Mouse (Mus musculus) urinary bladder, postnatal 36 days (tissue): Measurements from ENCODE around the gene Ppp4r2.

Experiments used
- DNase-seq, 2 experiments: peaks; one replicate each; pipeline ENCODE4 v3.0.0; 2022; ENCODE audit warnings: low spot score in 2 of 2, mixed read lengths in 1 of 2

The Ppp4r2 gene

DNA sequence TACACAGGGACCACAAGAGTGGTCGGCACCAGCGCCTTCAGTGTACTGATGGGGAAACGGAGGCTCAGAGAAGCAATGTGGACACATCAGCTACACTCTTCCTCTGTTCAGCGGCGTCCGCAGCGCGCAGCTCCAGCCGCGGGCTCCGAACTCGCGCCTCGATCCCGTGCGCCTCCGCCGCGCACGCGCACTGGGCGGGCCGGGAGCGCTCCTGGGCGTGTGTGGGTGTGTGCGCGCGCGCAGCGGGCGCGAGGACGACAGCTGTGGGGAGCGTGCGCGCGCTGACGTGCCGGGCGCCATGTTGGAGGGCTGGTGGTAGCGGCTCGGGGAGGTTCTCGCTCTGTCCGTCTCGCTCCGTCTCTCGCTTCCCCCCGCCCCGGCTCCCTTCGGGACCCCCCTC, at the start of gene Ppp4r2:
Gene Ppp4r2 (plus strand): TSS at position 268 of the 400 bp plus-strand sequence.
- peak; percentile 83 to 89 for DNase-seq

DNA sequence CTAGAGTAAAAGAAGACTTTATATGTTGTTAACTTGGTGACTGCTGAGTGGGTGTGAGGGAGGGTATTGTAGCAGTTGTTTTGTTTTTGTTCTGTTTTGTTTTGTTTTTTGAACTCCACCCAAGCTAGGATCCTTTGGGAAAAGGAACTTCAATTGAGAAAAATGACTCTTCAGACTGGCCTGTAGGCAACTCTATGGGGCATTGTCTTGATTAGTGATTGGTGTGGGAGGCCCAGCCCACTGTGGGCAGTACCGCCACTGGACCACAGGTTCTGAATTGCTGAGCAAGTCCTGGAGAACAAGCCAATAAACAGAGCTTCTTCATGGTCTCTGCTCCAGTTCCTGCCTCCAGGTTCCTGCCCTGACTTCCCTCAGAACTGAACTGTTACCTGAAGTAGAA, 45.7 kb upstream of the Ppp4r2 start:
- no peak for DNase-seq

- no peak for DNase-seq
Observed at GRCm38 (mm10) chr6:100789161-100789560, 44.3 kb upstream of the Ppp4r2 start.

GRCm38 (mm10) chr6:100792055-100792659, 41.3 kb upstream of the Ppp4r2 start:
- no peak for DNase-seq

DNA sequence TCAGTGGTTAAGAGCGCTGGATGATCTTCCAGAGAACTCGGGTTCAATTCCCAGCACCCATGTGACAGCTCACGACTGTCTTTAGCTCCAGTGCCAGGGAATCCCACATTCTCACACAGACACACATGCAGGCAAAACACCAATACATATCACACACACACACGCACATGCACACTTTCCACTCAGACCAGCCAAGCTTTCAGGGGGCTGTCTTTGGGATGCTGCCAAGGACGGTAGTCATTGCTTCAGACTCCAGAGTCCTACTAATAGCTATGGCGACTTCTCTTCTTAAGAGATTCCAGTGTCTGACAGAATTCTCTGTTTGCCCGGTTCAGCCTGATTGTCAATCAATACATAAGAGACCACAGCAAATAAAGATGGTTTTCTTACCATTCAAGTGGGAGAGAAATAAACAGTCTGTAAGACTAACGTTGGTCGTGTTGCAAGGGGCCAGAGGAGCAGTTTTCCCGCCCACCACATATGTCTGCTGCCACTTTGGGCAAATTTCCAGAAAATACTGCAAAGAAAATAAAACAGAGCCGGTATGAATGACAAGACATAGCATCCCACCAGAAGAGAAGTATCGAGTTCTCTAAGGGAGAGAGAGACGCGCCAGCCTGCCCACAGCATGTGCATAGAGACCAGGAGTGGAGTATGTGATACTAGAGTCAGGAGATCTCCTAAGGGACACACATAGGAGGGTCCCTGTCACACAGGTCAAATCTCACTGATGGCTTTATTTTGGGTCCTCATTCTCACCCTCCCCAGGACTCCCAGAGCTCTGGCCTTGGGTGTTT, 40.3 kb upstream of the Ppp4r2 start:
- no peak for DNase-seq

DNA sequence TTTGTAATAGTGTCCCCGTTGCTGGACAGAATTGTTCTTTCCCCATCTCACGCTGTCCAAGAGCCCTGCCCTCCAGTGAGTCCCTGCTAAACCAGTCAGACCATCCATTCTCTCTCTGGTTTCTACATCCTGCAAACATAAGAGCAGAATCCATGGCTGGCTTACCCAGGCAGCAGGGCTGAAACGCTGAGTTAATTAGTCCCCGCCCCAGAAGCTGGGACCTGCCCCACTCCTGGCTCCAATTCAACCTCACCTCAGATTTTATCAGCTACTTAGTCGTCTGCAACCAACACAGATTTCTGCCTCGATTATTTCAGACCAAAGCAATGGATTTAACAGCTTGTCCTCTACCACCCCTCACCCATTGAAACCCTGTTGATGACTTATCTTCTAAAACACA, 37.6 kb upstream of the Ppp4r2 start:
- peak; percentile 48 to 66 for DNase-seq

DNA sequence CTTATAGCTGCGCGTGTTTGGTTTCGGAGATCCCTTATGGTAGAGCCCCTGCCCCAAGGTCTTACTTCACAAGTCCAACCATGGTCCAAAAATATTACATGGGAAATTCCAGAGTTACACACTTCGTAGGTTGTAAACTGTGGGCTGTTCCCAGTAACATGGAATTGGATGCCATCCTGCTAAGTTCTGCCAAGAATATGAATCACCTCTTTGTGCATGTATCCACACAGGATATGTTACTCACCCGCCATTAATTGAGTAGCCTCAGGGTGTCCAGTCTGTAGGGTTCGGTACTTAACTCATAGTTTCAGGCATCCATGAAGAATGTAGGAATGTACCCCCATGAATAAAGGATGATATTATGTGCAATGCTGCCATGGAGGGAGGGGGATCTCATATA, 34.1 kb upstream of the Ppp4r2 start:
- no peak for DNase-seq

- no peak for DNase-seq
Observed at GRCm38 (mm10) chr6:100799766-100800165, 33.7 kb upstream of the Ppp4r2 start.

DNA sequence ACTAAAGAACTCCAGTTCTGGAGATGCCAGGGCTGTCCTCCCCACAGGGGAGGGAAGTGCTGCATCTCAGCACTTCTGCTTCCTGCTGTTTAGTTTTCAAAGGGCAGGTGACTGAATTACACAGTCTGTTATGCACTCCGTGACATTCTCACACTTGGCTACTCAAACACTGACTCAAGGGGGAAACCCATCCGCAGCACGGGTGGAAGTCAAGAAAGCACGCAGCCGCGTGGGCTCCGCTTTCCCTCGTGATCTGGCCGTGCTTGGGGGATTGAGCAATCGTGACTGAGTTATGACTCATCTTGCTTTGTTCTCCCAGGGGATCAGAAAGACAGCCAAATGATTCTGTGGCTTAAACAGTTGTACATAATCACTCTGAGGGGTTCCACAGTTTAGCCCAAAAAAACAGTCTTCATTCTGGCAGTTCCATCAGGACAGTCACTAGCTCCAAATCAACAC, 32.9 kb upstream of the Ppp4r2 start:
- peak; percentile 77 to 82 for DNase-seq

- DNase-seq: peak in 1 of 2 experiments; percentile 42
Observed at GRCm38 (mm10) chr6:100802381-100803083, 30.9 kb upstream of the Ppp4r2 start.

DNA sequence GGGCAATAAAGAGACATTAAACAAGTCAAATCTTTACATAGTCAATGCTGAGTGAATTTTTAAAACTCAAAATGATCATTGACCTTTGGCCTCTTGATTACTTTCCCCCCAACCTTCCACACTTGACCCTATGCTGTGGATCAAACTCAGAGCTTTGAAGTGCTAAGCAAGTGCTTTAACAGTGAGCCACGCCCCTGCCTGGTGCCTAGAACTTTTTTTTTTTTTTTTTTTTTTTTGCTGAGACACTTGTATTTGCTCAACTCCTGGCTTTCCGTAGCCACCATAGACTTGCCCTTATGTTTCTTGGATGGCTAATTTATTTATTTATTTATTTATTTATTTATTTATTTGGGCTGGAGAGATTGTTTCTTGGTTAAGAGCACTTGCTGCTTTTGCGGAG, 30.2 kb upstream of the Ppp4r2 start:
- DNase-seq: no peak

DNA sequence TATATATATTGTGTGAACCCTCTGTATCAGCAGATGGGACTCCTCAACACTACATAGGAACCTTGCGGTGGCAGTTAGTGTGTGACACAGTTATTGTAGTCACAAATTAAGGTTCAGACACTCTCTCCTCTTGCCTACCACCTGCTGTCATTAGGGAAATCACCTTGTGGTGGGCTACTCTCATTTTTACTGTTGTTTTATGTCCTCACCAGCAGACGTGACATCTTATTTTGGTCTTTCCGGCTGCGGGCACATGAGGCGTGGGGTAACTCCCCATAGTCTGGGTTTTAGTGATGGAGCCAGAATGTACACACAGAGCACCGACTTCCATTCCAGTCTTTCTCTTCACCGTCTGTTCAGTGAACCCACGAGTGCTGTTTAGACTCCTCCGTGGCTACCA, 26.2 kb upstream of the Ppp4r2 start:
- no peak for DNase-seq

DNA sequence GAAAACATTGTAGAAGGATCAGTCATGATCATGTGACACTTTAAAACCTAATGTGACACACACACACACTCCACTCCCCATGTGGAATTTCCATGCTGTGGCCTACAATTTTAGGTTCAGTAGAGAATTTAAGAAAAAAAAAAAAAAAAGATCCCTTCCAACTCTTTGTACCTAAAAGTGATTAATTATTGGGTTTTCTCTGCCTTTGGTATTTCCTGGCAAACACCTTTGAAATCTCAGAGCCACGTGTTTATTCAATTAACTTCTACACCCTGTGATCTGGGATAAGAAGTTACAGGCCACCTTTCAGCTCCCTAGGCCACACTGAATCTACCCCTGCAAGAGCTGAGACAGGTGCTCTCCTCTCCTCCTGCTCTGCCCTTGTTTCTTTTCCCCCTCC, 25.7 kb upstream of the Ppp4r2 start:
- DNase-seq: no peak

DNA sequence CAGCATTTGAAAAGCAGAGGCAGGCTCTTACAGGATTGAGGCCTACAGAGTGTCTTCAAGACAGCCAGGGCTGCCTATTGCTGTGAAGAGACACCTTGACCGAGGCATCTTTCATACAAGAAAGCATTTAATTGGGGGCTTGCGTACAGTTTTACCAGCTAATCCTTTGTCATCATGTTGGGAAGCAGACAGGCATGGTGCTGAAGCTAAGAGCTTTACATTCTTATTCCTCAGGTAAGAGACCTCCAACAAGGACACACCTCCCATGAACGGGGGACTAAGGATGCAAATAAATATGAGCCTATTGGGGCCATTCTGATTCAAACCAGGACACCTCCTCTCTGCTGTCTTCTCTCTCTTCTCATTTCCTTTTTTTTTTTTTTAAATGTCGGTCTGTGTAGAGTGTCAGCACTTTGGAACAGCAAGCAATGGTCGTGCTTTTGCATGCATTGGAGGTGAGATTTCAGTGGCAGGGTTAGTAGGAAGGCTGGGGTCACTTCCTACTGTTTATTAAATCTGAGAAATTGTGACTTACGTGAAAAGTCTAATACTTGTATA, 25.1 kb upstream of the Ppp4r2 start:
- no peak for DNase-seq

- DNase-seq: no peak
Observed at GRCm38 (mm10) chr6:100810117-100810516, 23.3 kb upstream of the Ppp4r2 start.

DNA sequence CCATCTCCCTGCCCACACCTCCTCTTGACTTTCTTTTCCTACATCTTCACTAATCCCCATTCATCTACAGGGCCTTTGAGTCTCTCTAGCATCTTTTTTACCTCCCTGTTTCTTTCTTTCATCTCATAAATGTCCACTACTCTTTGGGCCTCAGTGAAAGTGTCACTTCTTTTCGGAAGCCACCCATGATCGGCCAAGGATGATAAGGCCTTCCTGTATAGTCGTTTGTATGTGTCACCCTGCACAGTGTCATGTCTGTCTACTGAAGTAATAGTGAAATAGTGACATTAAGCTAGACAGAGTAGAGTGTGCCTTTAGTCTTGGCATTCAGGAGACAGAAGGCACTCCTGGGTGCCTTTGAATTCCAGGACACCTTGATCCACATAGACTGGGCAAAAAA, 21.7 kb upstream of the Ppp4r2 start:
- no peak for DNase-seq

DNA sequence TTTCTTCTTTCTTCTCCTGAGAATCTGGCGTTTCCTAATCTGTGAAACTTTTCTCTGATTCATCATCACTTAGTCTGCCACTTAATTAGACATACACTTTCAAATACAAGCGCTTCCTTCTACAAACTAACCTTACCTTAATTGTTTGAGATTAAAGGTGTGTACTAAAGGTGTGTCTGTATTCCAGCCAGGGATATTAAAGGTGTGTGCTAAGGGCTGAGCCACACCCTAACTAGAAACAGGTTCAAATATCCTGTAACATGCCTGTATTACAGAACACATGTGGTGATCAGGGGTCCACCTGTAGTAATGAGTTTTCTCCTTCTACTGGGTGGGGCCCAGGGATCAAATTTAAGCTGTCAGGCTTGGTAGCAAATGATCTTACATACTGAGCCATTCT, 12.1 kb upstream of the Ppp4r2 start:
- no peak for DNase-seq

DNA sequence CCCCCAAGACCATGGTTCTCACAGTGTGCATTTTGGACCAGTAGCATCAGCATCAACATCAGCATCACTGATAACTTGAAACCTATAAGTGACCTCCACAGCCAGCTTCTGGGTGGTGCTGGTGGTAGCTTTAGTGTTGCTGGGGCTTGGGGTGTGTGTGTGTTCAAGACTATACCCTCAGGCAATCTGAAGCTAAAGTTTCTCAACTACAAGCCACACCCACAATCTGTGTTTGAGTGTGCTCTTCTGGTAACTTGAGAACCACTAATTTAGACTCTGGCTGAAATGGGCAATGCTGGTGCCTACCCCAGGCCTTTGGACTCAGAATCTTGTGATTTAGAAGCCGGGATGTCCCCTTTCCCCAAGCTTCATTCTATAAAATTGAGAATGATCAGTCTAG, 10.1 kb upstream of the Ppp4r2 start:
- no peak for DNase-seq

DNA sequence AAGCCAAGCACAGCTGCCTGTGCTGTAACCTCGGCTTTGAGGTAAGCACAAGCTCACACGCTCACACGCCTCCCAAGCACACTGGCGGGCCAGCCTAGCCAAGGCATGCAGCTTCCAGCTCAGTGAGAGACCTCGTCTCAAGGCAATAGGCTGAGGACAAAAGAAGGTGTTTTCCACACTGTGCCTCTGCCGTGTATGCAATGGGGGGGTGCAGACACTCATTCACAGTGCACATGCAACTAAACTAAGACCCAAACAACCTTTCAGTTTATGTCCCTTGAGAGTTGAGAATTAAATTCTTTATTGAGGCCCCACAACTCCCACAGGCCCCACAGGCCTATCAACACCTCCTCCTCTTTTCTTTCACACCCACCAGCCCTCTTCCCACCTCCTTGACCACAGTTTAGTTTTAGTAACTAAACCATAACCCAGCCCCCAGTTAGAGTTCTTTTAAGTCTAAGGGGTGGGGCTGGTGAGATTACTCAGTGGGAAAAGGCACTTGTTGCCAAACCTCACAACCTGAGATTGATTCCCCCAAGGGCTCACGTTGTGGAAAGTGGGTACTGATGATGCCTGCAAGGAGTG, 8.9 kb upstream of the Ppp4r2 start:
- DNase-seq: no peak

DNA sequence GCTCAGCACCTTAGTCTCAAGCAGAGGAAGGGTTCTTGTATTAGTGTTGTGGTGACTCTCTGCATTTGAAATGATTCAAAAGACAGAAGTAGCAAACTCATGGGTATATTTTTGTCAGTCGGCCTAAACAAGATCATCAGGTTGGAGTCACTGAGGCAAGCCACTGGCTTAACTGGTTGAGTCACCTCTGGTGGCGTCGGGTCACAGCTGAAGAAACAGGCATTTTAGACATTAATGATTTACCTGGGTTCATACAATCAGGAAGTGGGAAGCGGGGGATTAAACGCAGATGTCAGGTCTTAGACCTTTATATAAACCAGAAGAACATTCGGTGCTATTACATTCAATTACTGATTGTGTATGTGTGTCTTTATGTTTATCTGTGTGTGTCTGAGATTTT, 7.4 kb upstream of the Ppp4r2 start:
- peak; percentile 20 to 26 for DNase-seq

GRCm38 (mm10) chr6:100828565-100828964, 4.9 kb upstream of the Ppp4r2 start:
- no peak for DNase-seq

DNA sequence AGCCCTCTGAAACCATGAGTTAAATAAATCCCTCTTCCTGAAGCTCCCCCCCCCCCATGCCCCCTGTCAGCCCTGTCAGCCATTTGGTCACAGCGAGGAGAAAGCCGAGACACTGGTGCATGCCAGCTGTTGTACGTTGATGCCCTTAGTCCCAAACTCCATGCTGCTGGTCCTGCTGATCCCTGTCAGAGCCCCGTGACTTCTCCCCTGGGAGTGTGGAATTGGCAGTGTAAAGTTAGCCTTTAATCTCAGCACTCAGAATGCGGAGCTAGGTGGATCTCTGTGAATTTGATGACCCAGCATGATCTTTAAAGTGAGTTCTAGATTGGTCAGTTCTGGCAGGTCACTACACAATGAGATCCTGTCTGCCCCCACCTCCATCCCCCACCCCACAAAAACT, 3.7 kb upstream of the Ppp4r2 start:
- no peak for DNase-seq
